Mouse (Mus musculus) embryonic facial prominence, embryonic 12.5 days (tissue): ENCODE measurements around the gene Lnx1. TPM values are rescaled to one million over a fixed set of nuclear protein-coding genes. Genes with fewer than 3 reads are reported as not detected.

Source experiments
- ATAC-seq: fragments of 200-750 bp; cut with Nextera tagmentation; 2 replicates; pipeline ENCODE4 v1.8.0; 2017; ENCODE audit not compliant: insufficient number of reproducible peaks, insufficient read depth, low FRiP score, low TSS enrichment
- H3K27ac ChIP-seq: fragments of 300-500 bp; sonication (generic); 2 replicates; pipeline ENCODE4 v1.5.1; 2016; ENCODE audit warnings: mild to moderate bottlenecking
- H3K27me3 ChIP-seq: fragments of 300-500 bp; sonication (generic); 2 replicates; pipeline ENCODE4 v1.6.1; 2016; ENCODE audit warnings: mild to moderate bottlenecking, moderate library complexity
- H3K36me3 ChIP-seq: fragments of 300-500 bp; sonication (generic); 2 replicates; pipeline ENCODE4 v1.6.1; 2016; ENCODE audit warnings: mild to moderate bottlenecking
- H3K4me1 ChIP-seq: fragments of 300-500 bp; sonication (generic); 2 replicates; pipeline ENCODE4 v1.6.1; 2016
- H3K4me2 ChIP-seq: fragments of 300-500 bp; sonication (generic); replicated peaks from 2 replicates; pipeline ENCODE4 v1.6.1; 2016; ENCODE audit warnings: mild to moderate bottlenecking, moderate library complexity
- H3K4me3 ChIP-seq: fragments of 300-500 bp; sonication (generic); 2 replicates; pipeline ENCODE4 v1.5.1; 2016; ENCODE audit warnings: mild to moderate bottlenecking
- H3K9ac ChIP-seq: fragments of 300-500 bp; sonication (generic); 2 replicates; pipeline ENCODE4 v1.6.1; 2016; ENCODE audit warnings: mild to moderate bottlenecking, moderate library complexity
- H3K9me3 ChIP-seq: fragments of 300-500 bp; sonication (generic); 2 replicates; pipeline ENCODE4 v1.6.1; 2016; ENCODE audit warnings: mild to moderate bottlenecking, moderate library complexity
- WGBS: fragments of 180-500 bp; shearing (Covaris S2); methylation state at CpG from one replicate; pipeline ENCODE4 v1.1.7; 2016; 5-methylcytosine and 5-hydroxymethylcytosine counted together
- polyA plus RNA-seq: library from polyadenylated mRNA; unstranded; fragments of >200 nt; fragmentation: Nextera tagmentation; extraction: Ambion mirVana; gene quantifications from 2 replicates; pipeline ENCODE4 v1.2.1, GENCODE M21; 2016

Lnx1 gene
- polyA plus RNA-seq, 1 experiment from 2014 or later = 2.0 TPM

- no peaks in the 10 kb centered on the region for H3K36me3 ChIP-seq
- WGBS = 64% methylated on average over 9 of the region's 9 CpGs
- H3K27me3 ChIP-seq = no peaks in the 10 kb centered on the region
- no peak overlapping the region for H3K27ac ChIP-seq
- no peak for ATAC-seq
- peaks cover 10% of the 10 kb centered on the region; the same call in 1 of the 2 replicates for H3K4me1 ChIP-seq
- H3K9ac ChIP-seq = no peak overlapping the region
- H3K4me3 ChIP-seq = no peak overlapping the region
- H3K4me2 ChIP-seq = no peak overlapping the region
- no peaks in the 10 kb centered on the region for H3K9me3 ChIP-seq
These were observed 54.5 kb downstream of the Lnx1 start for GRCm38 (mm10) chr5:74648216-74648615.

- ATAC-seq = no peak
- Histone ChIP-seq H3K9ac (no peak overlapping the region), H3K4me3 (no peak overlapping the region)
These were observed 55.1 kb downstream of the Lnx1 start for GRCm38 (mm10) chr5:74647584-74647984.

DNA sequence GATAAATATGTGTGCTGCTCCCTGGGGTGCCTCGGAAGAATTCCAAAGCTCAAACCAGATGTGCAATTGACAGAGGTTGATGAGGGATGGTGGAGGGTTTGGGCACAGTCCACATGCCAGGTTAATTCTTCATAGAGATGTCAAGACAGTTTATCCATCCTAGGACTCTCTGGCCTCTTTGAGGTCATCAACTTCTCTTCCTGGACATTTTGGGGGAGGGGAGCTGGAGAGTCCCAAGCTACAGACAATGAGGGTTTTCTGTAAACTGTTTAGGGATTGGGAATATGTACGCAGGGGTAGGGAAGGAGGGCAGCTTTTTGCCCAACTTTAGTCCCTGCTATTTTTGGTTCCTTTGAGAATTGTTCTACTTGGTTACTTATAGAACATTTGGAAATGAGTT, 60.4 kb downstream of the Lnx1 start:
- H3K9ac ChIP-seq = no peak overlapping the region
- no peak overlapping the region for H3K4me3 ChIP-seq
- 0 out of 2 replicates have a peak, but pooled peaks cover 1% of the 10 kb centered on the region for H3K4me1 ChIP-seq
- H3K27me3 ChIP-seq = no peaks in the 10 kb centered on the region
- WGBS = 49% methylated on average over 2 of the region's 2 CpGs
- no peak for ATAC-seq
- H3K9me3 ChIP-seq = no peaks in the 10 kb centered on the region
- H3K27ac ChIP-seq = no peak overlapping the region
- H3K4me2 ChIP-seq = no peak overlapping the region
- no peaks in the 10 kb centered on the region for H3K36me3 ChIP-seq

More at GRCm38 (mm10) chr5:74647584-74647984, 55.1 kb downstream of the Lnx1 start:
- no peaks in the 10 kb centered on the region for H3K27me3 ChIP-seq
- no peak overlapping the region for H3K27ac ChIP-seq
- H3K9me3 ChIP-seq = no peaks in the 10 kb centered on the region
- H3K4me2 ChIP-seq = no peak overlapping the region
- peaks cover 10% of the 10 kb centered on the region; the same call in 1 of the 2 replicates for H3K4me1 ChIP-seq
- 39% methylated on average over 5 of the region's 6 CpGs for WGBS
- H3K36me3 ChIP-seq = no peaks in the 10 kb centered on the region

- Histone ChIP-seq H3K9ac (no peak overlapping the region), H3K4me3 (no peak overlapping the region), H3K4me1 (no peaks in the 10 kb centered on the region), H3K9me3 (no peaks in the 10 kb centered on the region), H3K4me2 (no peak overlapping the region), H3K27ac (no peak overlapping the region), H3K27me3 (no peaks in the 10 kb centered on the region), H3K36me3 (no peaks in the 10 kb centered on the region)
- 0 out of 2 replicates have a peak, but pooled peaks have one; percentile 47 for ATAC-seq
- WGBS = 43% methylated on average over 6 of the region's 6 CpGs
These were observed 61.7 kb downstream of the Lnx1 start for GRCm38 (mm10) chr5:74641000-74641399.

DNA sequence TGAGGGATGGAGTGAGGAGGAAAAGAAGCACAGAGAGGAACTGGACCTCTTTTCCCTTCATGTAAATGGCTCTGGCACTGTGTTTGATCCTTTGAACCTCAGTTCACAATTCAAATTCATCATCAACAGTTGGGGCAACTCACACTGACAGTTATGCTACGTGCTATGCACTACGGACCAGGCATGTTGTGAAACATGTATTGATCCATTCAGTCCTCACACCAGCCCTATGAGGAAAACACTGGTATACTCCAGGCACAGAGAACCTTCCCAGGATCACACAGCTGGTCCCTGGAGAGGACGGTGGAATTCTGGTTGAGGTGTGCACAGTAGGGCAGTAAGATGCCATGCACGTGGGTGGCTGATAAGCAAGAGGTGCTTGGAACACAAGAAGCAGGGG, 62.2 kb downstream of the Lnx1 start:
- Histone ChIP-seq H3K27me3 (no peaks in the 10 kb centered on the region), H3K9ac (no peak overlapping the region), H3K4me2 (no peak overlapping the region), H3K36me3 (no peaks in the 10 kb centered on the region), H3K9me3 (no peaks in the 10 kb centered on the region), H3K4me1 (no peaks in the 10 kb centered on the region), H3K4me3 (no peak overlapping the region), H3K27ac (no peak overlapping the region)
- ATAC-seq = no peak
- 88% methylated on average over 4 of the region's 4 CpGs for WGBS

- Histone ChIP-seq H3K4me1 (0 out of 2 replicates have a peak, but pooled peaks cover 2% of the 10 kb centered on the region), H3K36me3 (no peaks in the 10 kb centered on the region), H3K4me2 (no peak overlapping the region), H3K9ac (no peak overlapping the region), H3K4me3 (no peak overlapping the region), H3K9me3 (no peaks in the 10 kb centered on the region), H3K27me3 (no peaks in the 10 kb centered on the region), H3K27ac (no peak overlapping the region)
- WGBS = 86% methylated on average over 6 of the region's 6 CpGs
- no peak for ATAC-seq
These were observed 63.2 kb downstream of the Lnx1 start for GRCm38 (mm10) chr5:74639516-74639915.

DNA sequence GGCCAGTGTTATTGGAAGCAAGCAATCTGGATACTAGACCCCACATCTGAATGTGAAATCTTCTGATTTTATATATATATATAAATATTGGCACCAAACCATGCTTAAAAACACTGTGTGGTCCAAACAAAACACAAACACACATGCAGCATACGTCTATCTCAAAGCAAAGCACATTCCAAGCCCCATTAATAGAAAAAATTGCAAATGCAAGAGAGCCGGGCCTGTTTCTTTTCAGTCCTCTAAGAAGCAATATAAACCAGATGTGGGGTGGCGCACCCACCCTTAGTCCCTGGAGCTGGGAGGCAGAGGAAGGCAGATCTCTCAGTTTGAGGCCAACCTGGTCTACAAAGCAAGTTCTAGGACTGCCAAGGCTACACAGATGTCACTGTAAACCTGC, 68.3 kb downstream of the Lnx1 start:
- ATAC-seq = no peak
- H3K36me3 ChIP-seq = no peaks in the 10 kb centered on the region
- H3K27ac ChIP-seq = 0 out of 2 replicates have a peak overlapping the region, but pooled peaks have one; percentile 41
- no peak overlapping the region for H3K9ac ChIP-seq
- H3K4me1 ChIP-seq = peaks cover 32% of the 10 kb centered on the region
- no peaks in the 10 kb centered on the region for H3K9me3 ChIP-seq
- H3K4me3 ChIP-seq = no peak overlapping the region
- H3K27me3 ChIP-seq = no peaks in the 10 kb centered on the region
- no peak overlapping the region for H3K4me2 ChIP-seq
- 31% methylated on average over 3 of the region's 3 CpGs for WGBS

DNA sequence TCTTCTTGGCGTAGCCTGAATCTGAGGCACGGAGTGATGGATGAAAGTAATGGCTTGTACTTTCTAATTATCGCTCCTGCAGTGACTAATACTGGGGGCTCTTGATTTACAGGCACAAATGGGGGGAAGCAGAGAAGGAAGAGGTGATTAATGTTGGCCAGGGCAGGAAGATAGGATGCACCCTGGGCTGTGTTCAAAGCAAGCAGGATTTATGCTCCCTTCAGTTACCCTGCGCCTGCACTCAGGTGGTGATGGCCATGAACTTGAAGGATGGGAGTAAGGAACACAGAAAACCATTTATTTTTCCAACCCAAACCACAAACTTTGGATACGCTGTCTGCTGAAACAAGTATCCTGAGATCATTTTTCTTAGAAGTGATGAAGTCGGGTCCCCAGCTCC, 69.3 kb downstream of the Lnx1 start:
- Histone ChIP-seq H3K27ac (0 out of 2 replicates have a peak overlapping the region, but pooled peaks have one; percentile 41), H3K4me2 (no peak overlapping the region), H3K27me3 (no peaks in the 10 kb centered on the region), H3K4me3 (no peak overlapping the region), H3K9me3 (no peaks in the 10 kb centered on the region), H3K36me3 (no peaks in the 10 kb centered on the region), H3K4me1 (peaks cover 32% of the 10 kb centered on the region), H3K9ac (no peak overlapping the region)
- WGBS = 76% methylated on average over 6 of the region's 6 CpGs
- ATAC-seq = no peak

DNA sequence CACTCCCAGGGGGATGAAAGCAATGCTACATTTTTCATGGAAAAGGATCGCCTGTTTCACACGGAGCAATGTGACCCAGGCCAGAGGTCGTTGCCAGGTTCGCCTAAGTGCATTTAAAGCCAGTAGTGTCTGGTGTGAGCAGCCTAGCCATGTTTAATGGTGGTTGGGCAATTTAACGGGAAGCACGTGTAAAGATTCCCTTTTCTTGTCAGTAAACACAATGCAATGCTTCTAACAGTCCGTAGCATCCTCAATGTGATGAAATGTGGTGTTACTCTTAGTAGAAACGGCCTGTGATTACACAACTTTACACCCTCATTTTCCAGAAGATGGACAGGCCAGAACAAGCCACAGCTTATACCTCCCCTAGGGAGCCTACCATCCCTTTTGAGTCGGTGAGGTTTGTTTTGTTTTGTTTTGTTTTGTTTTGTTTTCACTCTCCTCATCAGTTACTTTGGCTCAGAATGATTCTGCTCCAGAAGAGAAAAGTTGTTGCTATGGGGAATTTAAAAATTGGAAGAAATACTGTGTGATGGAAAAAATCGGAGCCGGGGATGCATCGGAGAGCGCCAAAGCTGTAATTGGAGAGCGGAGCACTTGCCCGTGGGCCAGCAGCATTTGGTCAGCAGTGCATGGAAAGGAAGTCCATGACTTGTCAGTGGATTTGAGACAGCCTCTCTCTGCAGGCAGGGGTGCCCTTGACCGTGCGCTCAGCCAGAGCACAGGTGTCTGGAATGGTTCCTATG, 70.2 kb downstream of the Lnx1 start:
- Histone ChIP-seq H3K9me3 (no peaks in the 10 kb centered on the region), H3K4me2 (no peak overlapping the region), H3K4me3 (no peak overlapping the region), H3K27ac (no peak overlapping the region), H3K9ac (no peak overlapping the region), H3K27me3 (no peaks in the 10 kb centered on the region), H3K36me3 (no peaks in the 10 kb centered on the region), H3K4me1 (peaks cover 32% of the 10 kb centered on the region)
- WGBS = 40% methylated on average over 17 of the region's 17 CpGs
- no peak for ATAC-seq

- no peak for ATAC-seq
- Histone ChIP-seq H3K4me2 (no peak overlapping the region), H3K4me3 (no peak overlapping the region), H3K36me3 (no peaks in the 10 kb centered on the region), H3K4me1 (peaks cover 23% of the 10 kb centered on the region), H3K27me3 (no peaks in the 10 kb centered on the region), H3K9me3 (no peaks in the 10 kb centered on the region), H3K9ac (no peak overlapping the region), H3K27ac (no peak overlapping the region)
- whole genome bisulfite sequencing = 92% methylated on average over 12 of the region's 12 CpGs
These were observed 74.7 kb downstream of the Lnx1 start for GRCm38 (mm10) chr5:74628001-74628400.

DNA sequence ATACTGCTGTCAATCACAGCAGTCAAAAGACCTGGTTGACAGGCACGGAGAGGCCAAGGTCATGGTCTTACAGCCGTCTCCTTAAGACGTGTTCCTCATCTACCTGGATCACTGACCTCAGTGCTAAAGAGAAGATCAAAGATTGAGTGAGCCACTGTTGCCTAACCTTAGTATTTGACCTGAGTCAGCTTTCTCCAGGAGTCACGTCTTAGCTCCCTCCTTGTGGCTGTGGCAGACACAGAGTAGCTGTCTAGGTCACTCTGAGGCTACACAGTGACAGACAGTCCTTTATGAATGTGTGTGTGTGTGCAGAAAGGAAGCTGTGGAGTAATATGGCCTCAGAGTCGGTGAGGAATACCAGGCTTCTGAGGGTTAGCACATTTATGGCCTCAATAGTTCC, 78.3 kb downstream of the Lnx1 start:
- ATAC-seq = no peak

DNA sequence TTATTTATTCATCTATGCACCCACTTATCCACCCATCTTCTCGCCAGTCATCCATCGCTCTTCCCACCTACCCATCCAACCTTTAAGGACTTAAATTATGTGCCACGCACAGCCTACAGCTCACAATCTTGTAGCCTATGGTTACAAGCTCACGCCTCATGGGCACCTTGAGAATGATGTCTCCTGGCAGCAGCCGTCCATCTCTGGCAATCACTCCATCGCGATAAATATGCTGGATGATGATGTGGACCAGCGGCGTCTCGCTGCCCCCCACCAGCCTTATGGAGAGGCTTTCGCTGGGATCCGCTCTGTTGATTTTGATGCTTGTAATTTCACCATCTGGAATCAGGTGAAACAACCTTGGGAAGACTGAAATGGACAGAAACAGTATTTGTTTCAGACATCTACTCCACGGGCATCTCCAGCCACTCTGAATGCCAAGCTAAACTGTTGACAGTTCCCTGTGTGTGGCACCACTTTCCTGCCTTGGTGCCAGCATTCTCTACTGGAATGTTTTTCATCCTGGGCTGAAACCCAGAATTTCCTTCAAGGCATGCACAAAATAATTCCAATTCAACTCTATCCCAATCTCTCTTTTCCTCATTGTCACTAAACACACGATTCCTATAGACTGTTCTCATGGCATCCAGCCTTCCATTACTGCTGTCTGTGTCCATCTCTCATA, 79.3 kb downstream of the Lnx1 start:
- Histone ChIP-seq H3K9ac (no peak overlapping the region), H3K36me3 (no peaks in the 10 kb centered on the region), H3K27me3 (no peaks in the 10 kb centered on the region), H3K4me3 (no peak overlapping the region), H3K27ac (no peak overlapping the region), H3K9me3 (no peaks in the 10 kb centered on the region), H3K4me1 (peaks cover 20% of the 10 kb centered on the region), H3K4me2 (no peak overlapping the region)
- ATAC-seq = no peak
- WGBS = 92% methylated on average over 14 of the region's 14 CpGs

More for the DNA sequence above, 78.3 kb downstream of the Lnx1 start:
- Histone ChIP-seq H3K9me3 (no peaks in the 10 kb centered on the region), H3K36me3 (no peaks in the 10 kb centered on the region), H3K4me3 (no peak overlapping the region), H3K4me1 (peaks cover 20% of the 10 kb centered on the region), H3K4me2 (no peak overlapping the region), H3K9ac (no peak overlapping the region), H3K27me3 (no peaks in the 10 kb centered on the region), H3K27ac (no peak overlapping the region)
- WGBS = 34% methylated on average over 5 of the region's 5 CpGs
